Mouse (Mus musculus): Measurements from ENCODE around the gene Pheta1.

GRCm38 (mm10) chr5:121832376-121833155 lies 16.2 kb upstream of the Pheta1 start:
- TF ChIP-seq POLR2A (IDR thresholded peaks at IDR 0.05; ENCODE audit: low read depth, low read length) (no peak), CTCF (IDR thresholded peaks at IDR 0.05; ENCODE audit: extremely low read depth, insufficient read length, insufficient replicate concordance, low read depth, low read length) (no peak)
